Mouse (Mus musculus): ENCODE data around the gene Baiap3.

- TF ChIP-seq POLR2A (IDR thresholded peaks at IDR 0.05; ENCODE audit: insufficient read depth, low read depth, low read length) (no peak), EP300 (IDR thresholded peaks at IDR 0.05; ENCODE audit: insufficient read depth, low read depth, low read length) (no peak), CTCF (IDR thresholded peaks at IDR 0.05) (no peak)
Observed at GRCm38 (mm10) chr17:25255110-25255509, 1.1 kb downstream of the Baiap3 start.

Data from heart, adult 2 months (tissue).